Mouse (Mus musculus): ENCODE results near the gene Gm45837. TPM values are rescaled to one million over a fixed set of nuclear protein-coding genes. Genes with fewer than 3 reads are reported as not detected.
"Not testable (repeated sequence)": the region's sequence is repeated elsewhere in the genome, so short reads cannot be mapped to it uniquely, and the experiment has no call there.

The Gm45837 gene
- polyA plus RNA-seq, 1 experiment: not detected

GRCm38 (mm10) chr7:101551530-101551929, 140.8 kb downstream of the Gm45837 start:
- no peak overlapping the region for H3K27ac ChIP-seq (ENCODE audit: insufficient read depth, low read depth, low read length)
- H3K4me3 ChIP-seq (ENCODE audit: insufficient read depth, low read depth, low read length): no peak overlapping the region
- no peaks in the 10 kb centered on the region for H3K27me3 ChIP-seq (replicated peaks; ENCODE audit: control insufficient read depth, insufficient read depth, low read length)
- no peak for DNase-seq
- 98% methylated on average over 1 of the region's 1 CpGs for WGBS
- H3K36me3 ChIP-seq (ENCODE audit: control insufficient read depth, insufficient read depth, low read length): no peaks in the 10 kb centered on the region
- no peaks in the 10 kb centered on the region for H3K4me1 ChIP-seq (ENCODE audit: control insufficient read depth, insufficient read depth, low read length)
- TF ChIP-seq POLR2A (IDR thresholded peaks at IDR 0.05; ENCODE audit: low read depth, low read length) (no peak), CTCF (conservative IDR thresholded peaks at IDR 0.05; ENCODE audit: insufficient read depth, insufficient read length, low read depth, low read length) (no peak)

GRCm38 (mm10) chr7:101555473-101555872, 144.8 kb downstream of the Gm45837 start:
- H3K27me3 ChIP-seq (replicated peaks; ENCODE audit: control insufficient read depth, insufficient read depth, low read length); H3K27ac ChIP-seq (ENCODE audit: insufficient read depth, low read depth, low read length); H3K4me3 ChIP-seq (ENCODE audit: insufficient read depth, low read depth, low read length); H3K4me1 ChIP-seq (ENCODE audit: control insufficient read depth, insufficient read depth, low read length); DNase-seq; H3K36me3 ChIP-seq (ENCODE audit: control insufficient read depth, insufficient read depth, low read length): not testable (repeated sequence)
- 92% methylated on average over 3 of the region's 3 CpGs for WGBS

GRCm38 (mm10) chr7:101557391-101557790, 146.7 kb downstream of the Gm45837 start:
- no peak for TF ChIP-seq CTCF (conservative IDR thresholded peaks at IDR 0.05; ENCODE audit: insufficient read depth, insufficient read length, low read depth, low read length)
- H3K4me1 ChIP-seq (ENCODE audit: control insufficient read depth, insufficient read depth, low read length): no peaks in the 10 kb centered on the region
- H3K4me3 ChIP-seq (ENCODE audit: insufficient read depth, low read depth, low read length): no peak overlapping the region
- no peak overlapping the region for H3K27ac ChIP-seq (ENCODE audit: insufficient read depth, low read depth, low read length)
- no peaks in the 10 kb centered on the region for H3K36me3 ChIP-seq (ENCODE audit: control insufficient read depth, insufficient read depth, low read length)
- no peaks in the 10 kb centered on the region for H3K27me3 ChIP-seq (replicated peaks; ENCODE audit: control insufficient read depth, insufficient read depth, low read length)
- DNase-seq: no peak
- 65% methylated on average over 1 of the region's 1 CpGs for WGBS

GRCm38 (mm10) chr7:101559393-101559792, 148.7 kb downstream of the Gm45837 start:
- WGBS: 68% methylated on average over 5 of the region's 5 CpGs
- not testable (repeated sequence) for H3K27me3 ChIP-seq (replicated peaks; ENCODE audit: control insufficient read depth, insufficient read depth, low read length); H3K36me3 ChIP-seq (ENCODE audit: control insufficient read depth, insufficient read depth, low read length); H3K4me3 ChIP-seq (ENCODE audit: insufficient read depth, low read depth, low read length); H3K4me1 ChIP-seq (ENCODE audit: control insufficient read depth, insufficient read depth, low read length); H3K27ac ChIP-seq (ENCODE audit: insufficient read depth, low read depth, low read length); DNase-seq

Other genes with a start within 250 kb of the Gm45837 start
- gene Atg16l2, start 108.6 kb upstream of the Gm45837 start, polyA plus RNA-seq (2012; rRNA removed): 12.3 and 19.4 TPM in 2 replicates
- 467 and 503 TPM in 2 replicates for gene Stard10, start 93.8 kb upstream of the Gm45837 start, polyA plus RNA-seq (2012; rRNA removed)
- 68.7 and 69.7 TPM in 2 replicates for gene Arap1, start 62.8 kb upstream of the Gm45837 start, polyA plus RNA-seq (2012; rRNA removed)
- gene Pde2a, start 10.8 kb downstream of the Gm45837 start, polyA plus RNA-seq (2012; rRNA removed): 26.9 and 28.6 TPM in 2 replicates
- 0.16 and 0.69 TPM in 2 replicates for gene Art2b, start 174.7 kb downstream of the Gm45837 start, polyA plus RNA-seq (2012; rRNA removed)

All from kidney, adult 2 months (tissue).